Mouse (Mus musculus) T-helper 2 cell (primary cell): ENCODE data around the gene Lsm6.
"Not testable (repeated sequence)": the region's sequence is repeated elsewhere in the genome, so short reads cannot be mapped to it uniquely, and the experiment has no call there.

Experiments used
- in situ Hi-C: fragments of 300-600 bp; cut with MboI, MseI; formaldehyde crosslinking; loops from one replicate; pipeline ENCODE4 v1.15.1; 2025; ENCODE audit warnings: high pct_unique_total_duplicates

The Lsm6 gene

GRCm38 (mm10) chr8:78820673-78821310 is at the start of gene Lsm6:
TSS of gene Lsm6 (minus strand) at chr8:78821140.
- in situ Hi-C loops = no loop called here

GRCm38 (mm10) chr8:78867036-78867435 is 46.1 kb upstream of the Lsm6 start:
- in situ Hi-C loops = no loop called here

- in situ Hi-C loops = no loop called here
These were observed 42.1 kb upstream of the Lsm6 start for GRCm38 (mm10) chr8:78863001-78863400.

GRCm38 (mm10) chr8:78862046-78862445 is 41.1 kb upstream of the Lsm6 start:
- in situ Hi-C loops = no loop called here

- in situ Hi-C loops = no loop called here
These were observed 39.8 kb upstream of the Lsm6 start for GRCm38 (mm10) chr8:78860789-78861188.

- in situ Hi-C loops = no loop called here
These were observed 36.5 kb upstream of the Lsm6 start for GRCm38 (mm10) chr8:78857421-78857820.

GRCm38 (mm10) chr8:78852279-78852678 is 31.3 kb upstream of the Lsm6 start:
- in situ Hi-C loops = no loop called here

- in situ Hi-C loops = no loop called here
These were observed 26.3 kb upstream of the Lsm6 start for GRCm38 (mm10) chr8:78847240-78847639.

- in situ Hi-C loops = no loop called here
These were observed 23.6 kb upstream of the Lsm6 start for GRCm38 (mm10) chr8:78844559-78844958.

GRCm38 (mm10) chr8:78838656-78839413 is 17.9 kb upstream of the Lsm6 start:
- in situ Hi-C loops = no loop called here

GRCm38 (mm10) chr8:78836091-78836490 is 15.2 kb upstream of the Lsm6 start:
- in situ Hi-C loops = no loop called here

GRCm38 (mm10) chr8:78828414-78828813 is 7.5 kb upstream of the Lsm6 start:
- in situ Hi-C loops = no loop called here

GRCm38 (mm10) chr8:78824515-78824914 is 3.6 kb upstream of the Lsm6 start:
- in situ Hi-C loops = no loop called here

GRCm38 (mm10) chr8:78819973-78820372 is 967 bp downstream of the Lsm6 start:
- in situ Hi-C loops = not testable (repeated sequence)

GRCm38 (mm10) chr8:78814743-78815142 is 6.2 kb downstream of the Lsm6 start:
- in situ Hi-C loops = no loop called here

GRCm38 (mm10) chr8:78813021-78813420 is 7.9 kb downstream of the Lsm6 start:
- in situ Hi-C loops = no loop called here

GRCm38 (mm10) chr8:78812446-78812845 is 8.5 kb downstream of the Lsm6 start:
- in situ Hi-C loops = no loop called here

GRCm38 (mm10) chr8:78811748-78812147 is 9.2 kb downstream of the Lsm6 start:
- in situ Hi-C loops = no loop called here

GRCm38 (mm10) chr8:78810207-78810675 is 10.7 kb downstream of the Lsm6 start:
- in situ Hi-C loops = no loop called here

GRCm38 (mm10) chr8:78809454-78810206 is 11.3 kb downstream of the Lsm6 start:
- in situ Hi-C loops = no loop called here

- in situ Hi-C loops = no loop called here
These were observed 12.1 kb downstream of the Lsm6 start for GRCm38 (mm10) chr8:78808888-78809287.

GRCm38 (mm10) chr8:78808439-78808838 is 12.5 kb downstream of the Lsm6 start:
- in situ Hi-C loops = no loop called here
